Mouse (Mus musculus): ENCODE measurements around the gene Tek. TPM values are rescaled to one million over a fixed set of nuclear protein-coding genes. Genes with fewer than 3 reads are reported as not detected.

Gene Tek
- total RNA-seq, 2 experiments from 2014 or later, result 6.8 to 7.9 TPM

DNA sequence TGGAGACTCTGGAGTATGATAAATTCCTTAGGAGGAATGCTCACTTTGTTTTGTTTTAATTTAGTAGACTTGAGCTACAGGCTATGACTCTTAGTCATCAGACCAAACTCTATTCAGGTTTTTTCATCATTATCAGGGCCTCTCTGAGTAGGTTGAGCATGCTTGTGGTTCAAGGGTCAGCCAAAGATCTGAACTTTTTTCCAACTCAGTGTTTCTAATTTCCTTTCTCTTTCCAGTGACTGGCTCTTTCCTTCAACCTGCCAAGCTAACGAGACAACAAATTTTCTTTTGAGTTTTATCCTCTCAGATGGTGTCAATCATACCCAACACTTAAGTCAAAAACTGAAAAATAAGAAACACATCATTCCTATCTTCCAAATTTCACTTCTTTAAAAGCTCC is 71.5 kb downstream of the Tek start:
- no peak for DNase-seq

DNA sequence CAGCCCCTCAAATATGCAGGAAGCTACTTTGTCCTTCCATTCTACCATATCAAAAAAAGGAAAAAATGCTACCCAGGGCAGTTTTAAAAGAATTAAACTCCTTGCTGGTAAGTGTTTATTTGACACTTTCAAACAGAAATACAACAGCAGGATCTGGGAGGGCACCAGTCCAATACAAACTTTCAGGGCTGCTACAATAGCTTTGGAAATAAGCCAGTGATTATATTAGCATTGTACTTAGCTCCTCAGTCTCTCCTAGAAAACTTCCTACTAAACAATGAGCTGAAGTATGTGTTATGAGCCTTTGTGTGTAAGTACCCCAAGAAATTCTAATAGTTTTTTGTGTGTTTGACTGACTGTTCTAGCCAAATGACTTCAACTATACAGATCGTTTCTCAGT is 87.8 kb downstream of the Tek start:
- DNase-seq, result no peak

DNA sequence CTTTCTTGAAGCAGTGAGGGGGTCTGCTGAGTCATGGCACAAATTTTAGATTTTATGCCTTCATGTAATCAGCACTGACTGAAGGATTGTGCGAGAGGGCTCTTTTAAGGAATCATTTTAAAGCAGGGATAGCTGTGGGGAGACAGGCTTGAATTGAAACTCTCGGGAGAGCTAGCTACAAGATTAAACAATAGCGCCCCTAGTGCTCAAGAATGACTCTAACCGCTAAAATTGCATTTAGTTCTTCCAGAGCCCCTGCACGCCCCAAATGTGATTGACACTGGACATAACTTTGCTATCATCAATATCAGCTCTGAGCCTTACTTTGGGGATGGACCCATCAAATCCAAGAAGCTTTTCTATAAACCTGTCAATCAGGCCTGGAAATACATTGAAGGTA is 88.3 kb downstream of the Tek start:
- DNase-seq, result no peak

DNA sequence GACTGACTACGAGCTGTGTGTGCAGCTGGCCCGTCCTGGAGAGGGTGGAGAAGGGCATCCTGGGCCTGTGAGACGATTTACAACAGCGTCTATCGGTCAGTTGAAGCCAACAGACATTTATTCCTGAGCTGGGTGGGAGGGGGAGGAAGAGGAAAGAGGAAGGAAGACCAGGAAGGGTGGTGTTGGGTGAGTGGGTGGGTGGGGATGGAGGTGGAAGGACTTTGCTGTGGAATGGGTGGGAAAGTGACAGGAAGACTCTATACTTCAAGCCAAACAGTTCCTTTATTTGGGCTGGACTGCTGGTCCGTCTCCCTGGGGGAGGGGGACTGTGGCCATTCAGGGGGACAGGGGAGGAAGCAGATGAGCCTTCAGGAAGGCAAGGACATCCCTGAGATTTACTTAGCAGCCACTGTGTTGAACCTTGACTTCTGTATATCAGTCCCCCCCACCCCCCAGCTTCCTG is 90.9 kb downstream of the Tek start:
- DNase-seq, result no peak

DNA sequence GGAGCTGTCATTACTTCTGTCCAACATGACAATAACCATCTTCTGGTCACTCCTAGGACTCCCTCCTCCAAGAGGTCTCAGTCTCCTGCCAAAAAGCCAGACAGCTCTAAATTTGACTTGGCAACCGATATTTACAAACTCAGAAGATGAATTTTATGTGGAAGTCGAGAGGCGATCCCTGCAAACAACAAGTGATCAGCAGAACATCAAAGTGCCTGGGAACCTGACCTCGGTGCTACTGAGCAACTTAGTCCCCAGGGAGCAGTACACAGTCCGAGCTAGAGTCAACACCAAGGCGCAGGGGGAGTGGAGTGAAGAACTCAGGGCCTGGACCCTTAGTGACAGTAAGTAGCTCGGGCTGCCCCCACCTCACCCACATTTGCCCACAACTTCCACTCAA is 98.0 kb downstream of the Tek start:
- no peak for DNase-seq

DNA sequence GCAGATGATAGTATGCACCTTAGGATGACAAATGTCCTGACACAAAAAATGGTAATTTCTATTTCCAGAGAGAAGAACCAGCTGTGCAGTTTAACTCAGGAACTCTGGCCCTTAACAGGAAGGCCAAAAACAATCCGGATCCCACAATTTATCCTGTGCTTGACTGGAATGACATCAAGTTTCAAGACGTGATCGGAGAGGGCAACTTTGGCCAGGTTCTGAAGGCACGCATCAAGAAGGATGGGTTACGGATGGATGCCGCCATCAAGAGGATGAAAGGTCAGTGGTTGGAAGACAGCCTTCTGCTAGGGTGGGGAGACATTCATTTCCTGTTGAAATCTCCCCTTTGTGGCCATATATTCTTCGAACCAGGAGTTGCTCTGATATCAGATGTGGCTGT is 114.2 kb downstream of the Tek start:
- no peak for DNase-seq

DNA sequence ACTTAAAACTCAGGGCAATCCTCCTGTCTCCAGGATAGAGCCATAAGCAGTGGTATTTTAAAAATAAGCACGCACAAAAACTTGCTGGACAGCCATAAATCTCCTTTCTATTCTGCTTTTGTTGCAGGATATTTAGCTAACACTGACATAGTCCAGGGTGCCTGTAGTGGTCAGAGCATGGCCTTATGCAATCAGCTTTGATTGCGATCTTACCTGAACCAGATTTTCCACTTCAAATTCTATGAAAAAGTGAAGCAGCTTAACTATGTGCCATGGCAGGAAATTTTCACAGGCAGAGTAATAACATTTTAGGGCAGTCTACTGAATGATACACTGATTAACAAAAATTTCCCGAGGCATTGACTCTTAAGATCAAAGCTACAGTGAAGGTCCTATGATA is 115.2 kb downstream of the Tek start:
- no peak for DNase-seq

DNA sequence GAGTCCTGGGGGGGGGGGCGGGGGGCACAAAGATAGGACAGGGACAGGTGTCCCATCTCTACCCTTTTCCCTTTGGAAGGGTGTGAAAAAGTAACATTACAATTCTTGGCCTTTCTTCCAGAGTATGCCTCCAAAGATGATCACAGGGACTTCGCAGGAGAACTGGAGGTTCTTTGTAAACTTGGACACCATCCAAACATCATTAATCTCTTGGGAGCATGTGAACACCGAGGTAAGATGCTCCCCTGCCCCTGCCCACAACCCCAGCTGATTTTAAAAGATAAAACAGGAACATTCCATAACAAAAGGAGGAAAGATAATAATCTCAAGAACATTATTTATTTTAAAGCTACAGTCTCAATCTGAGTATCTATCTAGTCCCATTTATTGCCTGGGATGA is 116.1 kb downstream of the Tek start:
- no peak for DNase-seq

DNA sequence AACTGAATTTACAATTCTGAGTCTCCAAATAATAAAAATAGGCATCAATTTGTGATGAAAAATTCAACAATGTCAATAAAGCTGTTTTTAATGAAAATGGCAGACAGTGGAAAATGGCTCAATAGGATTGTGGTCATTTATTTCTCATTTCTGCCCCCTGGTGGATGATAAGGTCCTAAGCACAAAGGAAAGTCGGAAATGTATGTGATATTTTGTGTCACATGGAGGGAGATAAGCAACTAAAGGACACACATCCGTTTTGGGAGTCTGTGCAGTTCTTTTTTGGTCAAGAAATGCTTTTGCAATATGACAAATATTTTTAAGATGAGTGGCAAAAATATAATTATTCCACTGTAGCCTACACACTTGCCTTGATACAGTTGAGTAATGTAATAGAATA is 161.7 kb downstream of the Tek start:
- no peak for DNase-seq

DNA sequence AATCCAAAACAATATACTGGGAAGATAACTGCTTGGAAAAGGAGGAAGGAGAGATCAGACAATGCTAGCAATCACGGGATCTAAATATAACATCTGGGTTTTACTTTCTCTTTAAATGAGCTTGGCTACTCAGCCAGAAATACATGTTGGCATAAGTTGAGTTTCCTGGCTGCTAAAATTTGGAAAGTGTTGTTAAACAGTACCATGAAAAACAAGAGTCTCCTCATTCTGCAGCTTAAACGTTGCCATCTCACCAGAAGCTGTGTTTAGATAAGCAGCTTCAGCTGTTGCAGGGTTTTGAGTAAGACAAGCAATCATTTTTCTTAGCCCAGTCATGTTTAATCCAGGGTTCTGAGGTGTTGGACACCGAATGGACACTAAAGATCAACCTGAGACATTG is 162.7 kb downstream of the Tek start:
- no peak for DNase-seq

Other genes with a start within 250 kb of the Tek start
- not detected for gene Gm10306, start 182.7 kb upstream of the Tek start, total RNA-seq (2021)
- gene Caap1, start 182.5 kb upstream of the Tek start, total RNA-seq (2021), result 10 to 100 TPM; 11.1 to 12.6 TPM
- 10 to 100 TPM; 46.1 to 46.8 TPM for gene Plaa, start 136.0 kb upstream of the Tek start, total RNA-seq (2021)
- gene Ift74, start 124.8 kb upstream of the Tek start, total RNA-seq (2021), result 10 to 100 TPM; 26.8 to 30.0 TPM
- not detected for gene Lrrc19, start 89.1 kb upstream of the Tek start, total RNA-seq (2021)
- 1 to 10 TPM in 1 of 2 experiments, under 1 TPM in 1; 0.40 to 1.2 TPM for gene Eqtn, start 189.6 kb downstream of the Tek start, total RNA-seq (2021)
- 10 to 100 TPM; 31.9 to 35.7 TPM for gene Mysm1, start 239.8 kb downstream of the Tek start, total RNA-seq (2021)